Mouse (Mus musculus): ENCODE data around the gene Cdiptos. TPM values are rescaled to one million over a fixed set of nuclear protein-coding genes. Genes with fewer than 3 reads are reported as not detected.

The Cdiptos gene
- polyA plus RNA-seq, 1 experiment = 1.0 TPM

DNA sequence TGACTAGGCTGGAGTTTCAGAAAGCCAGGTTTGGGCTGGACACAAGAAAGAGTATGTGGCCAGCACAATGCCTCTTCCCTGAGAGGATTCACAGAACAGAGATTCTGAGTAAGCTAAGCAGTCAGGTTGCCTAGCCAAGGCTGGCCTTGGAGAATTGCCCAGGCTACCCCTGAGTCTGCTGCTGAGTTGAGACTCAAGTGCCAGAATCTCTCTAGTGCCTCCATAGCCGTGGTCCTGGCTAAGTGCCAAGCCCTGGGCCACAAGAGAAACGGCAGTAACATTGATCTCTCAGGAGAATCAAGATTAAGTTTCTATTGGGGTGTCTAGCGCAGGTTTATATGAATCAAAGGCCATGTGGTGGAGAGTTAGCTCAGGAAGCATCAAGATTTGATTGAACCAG is 10.3 kb downstream of the Cdiptos start:
- no peak overlapping the region for H3K27ac ChIP-seq (ENCODE audit: control insufficient read depth, insufficient read depth, low read length)
- no peaks in the 10 kb centered on the region for H3K27me3 ChIP-seq (ENCODE audit: control insufficient read depth, insufficient read depth, low read length)
- H3K36me3 ChIP-seq (ENCODE audit: control insufficient read depth, insufficient read depth, low read length) = no peaks in the 10 kb centered on the region
- DNase-seq = no peak
- no peak overlapping the region for H3K4me3 ChIP-seq (ENCODE audit: control insufficient read depth, insufficient read depth, low read length)
- H3K4me1 ChIP-seq (replicated peaks; ENCODE audit: control insufficient read depth, insufficient read depth, low read length) = no peaks in the 10 kb centered on the region
- no peak for TF ChIP-seq CTCF (IDR thresholded peaks at IDR 0.05; ENCODE audit: borderline replicate concordance, control insufficient read depth, extremely low read depth, insufficient read depth, low read length, poor library complexity)
- no peak for TF ChIP-seq POLR2A (IDR thresholded peaks at IDR 0.05; ENCODE audit: control insufficient read depth, extremely low read depth, insufficient read depth, low read length, poor library complexity)
- 31% methylated on average over 3 of the region's 3 CpGs for WGBS

DNA sequence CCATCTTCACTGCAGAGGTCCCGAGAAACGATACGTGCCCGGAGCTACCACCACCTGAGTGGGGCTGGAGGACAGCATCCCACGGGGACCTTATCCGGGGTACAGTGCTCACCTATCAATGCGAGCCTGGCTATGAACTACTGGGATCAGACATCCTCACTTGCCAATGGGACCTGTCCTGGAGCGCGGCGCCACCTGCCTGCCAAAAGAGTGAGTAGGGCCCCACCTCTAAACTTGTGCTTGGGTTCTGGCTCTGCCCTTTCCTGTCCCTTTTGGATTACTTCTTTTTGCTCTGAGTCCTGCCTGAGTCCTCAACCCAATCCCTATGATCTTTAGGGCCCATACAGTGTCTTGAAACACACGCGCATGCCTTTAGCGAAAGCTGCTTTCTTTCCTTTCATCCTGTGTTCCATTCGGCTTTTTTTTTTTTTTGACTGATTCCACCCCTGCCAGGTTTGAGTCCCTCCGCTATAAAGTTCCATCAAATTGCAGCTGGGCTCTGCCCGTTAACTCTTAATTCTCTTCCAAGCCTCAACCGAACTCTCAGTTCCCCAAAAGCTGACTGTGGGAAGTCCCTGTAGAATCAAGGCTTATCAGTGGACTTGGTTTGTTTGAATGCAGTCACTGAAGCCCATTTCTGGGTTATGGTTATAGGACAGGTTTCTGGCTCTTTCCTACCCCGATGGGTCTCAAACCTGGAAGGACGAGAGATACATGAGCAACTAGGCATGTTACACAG is 12.2 kb downstream of the Cdiptos start:
- Histone ChIP-seq H3K4me1 (replicated peaks; ENCODE audit: control insufficient read depth, insufficient read depth, low read length) (no peaks in the 10 kb centered on the region), H3K4me3 (ENCODE audit: control insufficient read depth, insufficient read depth, low read length) (no peak overlapping the region), H3K27me3 (ENCODE audit: control insufficient read depth, insufficient read depth, low read length) (no peaks in the 10 kb centered on the region), H3K36me3 (ENCODE audit: control insufficient read depth, insufficient read depth, low read length) (no peaks in the 10 kb centered on the region), H3K27ac (ENCODE audit: control insufficient read depth, insufficient read depth, low read length) (no peak overlapping the region)
- WGBS = 42% methylated on average over 19 of the region's 19 CpGs
- DNase-seq = peak; percentile 59
- no peak for TF ChIP-seq POLR2A (IDR thresholded peaks at IDR 0.05; ENCODE audit: control insufficient read depth, extremely low read depth, insufficient read depth, low read length, poor library complexity)
- TF ChIP-seq CTCF (IDR thresholded peaks at IDR 0.05; ENCODE audit: borderline replicate concordance, control insufficient read depth, extremely low read depth, insufficient read depth, low read length, poor library complexity) = peak; percentile 37; the same call in 1 of the 2 replicates

DNA sequence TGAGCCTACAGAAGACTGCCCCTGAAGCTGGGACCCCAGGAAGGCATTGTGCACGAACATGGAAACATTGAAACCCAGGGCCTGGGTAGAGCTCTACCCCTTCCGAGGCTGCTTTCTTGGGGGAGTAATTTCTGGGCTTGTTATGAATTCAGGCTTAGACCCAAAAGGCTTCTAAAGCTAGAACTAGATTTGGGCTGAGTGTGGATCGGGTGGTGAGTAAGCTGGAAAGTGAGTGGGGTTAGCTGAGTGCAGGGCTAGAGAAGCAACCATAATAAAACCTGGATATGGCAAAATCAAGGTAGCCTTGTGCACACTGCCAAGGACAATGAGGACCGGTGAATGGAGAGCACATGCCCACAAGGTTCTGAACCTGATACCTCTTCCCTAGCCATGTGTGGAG is 13.9 kb downstream of the Cdiptos start:
- TF ChIP-seq CTCF (IDR thresholded peaks at IDR 0.05; ENCODE audit: borderline replicate concordance, control insufficient read depth, extremely low read depth, insufficient read depth, low read length, poor library complexity) = no peak
- TF ChIP-seq POLR2A (IDR thresholded peaks at IDR 0.05; ENCODE audit: control insufficient read depth, extremely low read depth, insufficient read depth, low read length, poor library complexity) = no peak
- no peaks in the 10 kb centered on the region for H3K36me3 ChIP-seq (ENCODE audit: control insufficient read depth, insufficient read depth, low read length)
- DNase-seq = no peak
- H3K27ac ChIP-seq (ENCODE audit: control insufficient read depth, insufficient read depth, low read length) = no peak overlapping the region
- WGBS = 95% methylated on average over 4 of the region's 4 CpGs
- no peaks in the 10 kb centered on the region for H3K27me3 ChIP-seq (ENCODE audit: control insufficient read depth, insufficient read depth, low read length)
- H3K4me1 ChIP-seq (replicated peaks; ENCODE audit: control insufficient read depth, insufficient read depth, low read length) = no peaks in the 10 kb centered on the region
- H3K4me3 ChIP-seq (ENCODE audit: control insufficient read depth, insufficient read depth, low read length) = no peak overlapping the region

DNA sequence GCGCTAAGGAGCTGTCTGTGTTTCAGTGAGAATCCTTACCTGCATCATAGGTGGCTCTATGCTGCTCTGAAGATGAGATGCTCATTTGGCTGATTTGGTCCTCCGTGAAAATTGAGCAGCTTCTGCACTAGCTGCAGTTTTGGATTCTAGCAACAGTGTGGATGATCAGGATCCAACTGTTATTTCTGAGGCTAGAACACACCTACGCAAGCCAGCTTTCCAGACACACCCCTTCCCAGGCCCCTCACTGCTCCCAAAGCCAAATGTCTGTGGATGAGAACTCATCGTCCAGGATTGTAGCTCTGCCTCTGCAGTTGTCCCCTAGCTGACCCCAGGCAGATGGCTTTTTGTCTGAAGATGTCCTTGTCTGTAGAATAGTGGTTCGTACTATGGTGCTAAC is 14.8 kb downstream of the Cdiptos start:
- WGBS = 100% methylated on average over 5 of the region's 5 CpGs
- H3K27me3 ChIP-seq (ENCODE audit: control insufficient read depth, insufficient read depth, low read length) = no peaks in the 10 kb centered on the region
- no peak for TF ChIP-seq POLR2A (IDR thresholded peaks at IDR 0.05; ENCODE audit: control insufficient read depth, extremely low read depth, insufficient read depth, low read length, poor library complexity)
- TF ChIP-seq CTCF (IDR thresholded peaks at IDR 0.05; ENCODE audit: borderline replicate concordance, control insufficient read depth, extremely low read depth, insufficient read depth, low read length, poor library complexity) = no peak
- H3K27ac ChIP-seq (ENCODE audit: control insufficient read depth, insufficient read depth, low read length) = no peak overlapping the region
- H3K4me1 ChIP-seq (replicated peaks; ENCODE audit: control insufficient read depth, insufficient read depth, low read length) = no peaks in the 10 kb centered on the region
- H3K4me3 ChIP-seq (ENCODE audit: control insufficient read depth, insufficient read depth, low read length) = no peak overlapping the region
- DNase-seq = no peak
- no peaks in the 10 kb centered on the region for H3K36me3 ChIP-seq (ENCODE audit: control insufficient read depth, insufficient read depth, low read length)

DNA sequence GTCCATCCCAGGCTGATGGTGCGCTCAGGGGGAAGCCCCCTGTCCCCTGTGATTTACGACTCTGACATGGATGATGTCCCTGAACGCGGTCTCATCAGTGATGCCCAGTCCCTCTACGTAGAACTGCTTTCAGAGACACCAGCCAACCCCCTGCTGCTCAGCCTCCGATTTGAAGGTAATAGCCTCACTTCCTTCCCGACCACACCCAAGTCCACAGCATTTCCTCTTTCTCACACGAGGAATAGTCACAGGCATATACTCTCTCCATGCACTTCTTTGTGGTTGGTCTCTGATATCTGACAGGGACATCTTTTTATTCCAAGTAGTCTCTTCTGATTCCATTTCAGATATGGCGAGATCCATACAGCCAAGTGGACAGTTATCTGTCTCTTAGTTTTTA is 16.1 kb downstream of the Cdiptos start:
- Histone ChIP-seq H3K27me3 (ENCODE audit: control insufficient read depth, insufficient read depth, low read length) (no peaks in the 10 kb centered on the region), H3K4me3 (ENCODE audit: control insufficient read depth, insufficient read depth, low read length) (no peak overlapping the region), H3K36me3 (ENCODE audit: control insufficient read depth, insufficient read depth, low read length) (no peaks in the 10 kb centered on the region), H3K4me1 (replicated peaks; ENCODE audit: control insufficient read depth, insufficient read depth, low read length) (no peaks in the 10 kb centered on the region), H3K27ac (ENCODE audit: control insufficient read depth, insufficient read depth, low read length) (no peak overlapping the region)
- no peak for DNase-seq
- 57% methylated on average over 9 of the region's 9 CpGs for WGBS
- no peak for TF ChIP-seq POLR2A (IDR thresholded peaks at IDR 0.05; ENCODE audit: control insufficient read depth, extremely low read depth, insufficient read depth, low read length, poor library complexity)

DNA sequence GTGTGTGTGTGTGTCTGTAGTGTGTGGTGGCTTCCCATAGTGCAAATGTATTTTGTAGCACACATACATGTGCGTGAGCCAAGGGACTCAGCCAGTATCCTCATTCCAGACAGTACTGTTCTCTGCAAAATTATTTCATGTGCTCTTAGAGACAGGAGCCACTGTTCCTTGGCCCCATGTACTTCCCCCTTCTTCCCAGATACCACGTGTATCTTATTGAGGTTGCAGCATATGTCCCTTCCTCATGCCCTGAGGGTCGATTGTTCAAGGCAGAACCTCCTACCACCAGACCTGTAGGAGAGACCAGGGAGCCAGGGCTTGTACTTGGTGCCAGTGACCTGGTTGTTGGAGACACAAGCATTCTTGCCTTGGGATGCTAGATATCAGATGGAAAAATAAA is 20.8 kb downstream of the Cdiptos start:
- Histone ChIP-seq H3K4me3 (ENCODE audit: control insufficient read depth, insufficient read depth, low read length) (no peak overlapping the region), H3K4me1 (replicated peaks; ENCODE audit: control insufficient read depth, insufficient read depth, low read length) (0 out of 2 replicates have a peak, but pooled peaks cover 5% of the 10 kb centered on the region), H3K36me3 (ENCODE audit: control insufficient read depth, insufficient read depth, low read length) (no peaks in the 10 kb centered on the region), H3K27me3 (ENCODE audit: control insufficient read depth, insufficient read depth, low read length) (peaks cover 2% of the 10 kb centered on the region; the same call in 1 of the 2 replicates), H3K27ac (ENCODE audit: control insufficient read depth, insufficient read depth, low read length) (no peak overlapping the region)
- DNase-seq = no peak
- WGBS = 35% methylated on average over 3 of the region's 3 CpGs
- TF ChIP-seq CTCF (IDR thresholded peaks at IDR 0.05; ENCODE audit: borderline replicate concordance, control insufficient read depth, extremely low read depth, insufficient read depth, low read length, poor library complexity) (no peak), POLR2A (IDR thresholded peaks at IDR 0.05; ENCODE audit: control insufficient read depth, extremely low read depth, insufficient read depth, low read length, poor library complexity) (no peak)

DNA sequence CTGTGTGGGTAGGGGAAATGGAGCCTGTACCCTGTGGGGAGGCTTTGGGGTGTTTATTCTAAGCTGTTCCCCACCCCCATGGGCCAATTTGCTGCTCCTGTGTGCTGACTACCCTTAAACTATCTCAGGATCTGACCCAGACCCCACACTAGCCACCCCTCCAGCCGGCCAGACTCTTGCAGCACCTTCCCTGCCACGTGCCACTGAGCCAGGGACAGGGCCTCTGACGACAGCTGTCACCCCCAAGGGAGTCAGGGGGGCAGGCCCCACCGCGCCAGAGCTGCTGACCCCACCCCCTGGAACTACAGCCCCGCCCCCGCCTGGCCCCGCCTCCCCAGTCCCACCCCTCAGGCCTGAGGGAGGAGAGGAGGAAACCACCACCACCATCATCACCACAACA is 23.3 kb downstream of the Cdiptos start:
- H3K27me3 ChIP-seq (ENCODE audit: control insufficient read depth, insufficient read depth, low read length) = peaks cover 2% of the 10 kb centered on the region; the same call in 1 of the 2 replicates
- peaks cover 11% of the 10 kb centered on the region for H3K4me1 ChIP-seq (replicated peaks; ENCODE audit: control insufficient read depth, insufficient read depth, low read length)
- no peaks in the 10 kb centered on the region for H3K36me3 ChIP-seq (ENCODE audit: control insufficient read depth, insufficient read depth, low read length)
- no peak overlapping the region for H3K27ac ChIP-seq (ENCODE audit: control insufficient read depth, insufficient read depth, low read length)
- no peak overlapping the region for H3K4me3 ChIP-seq (ENCODE audit: control insufficient read depth, insufficient read depth, low read length)
- 4% methylated on average over 8 of the region's 8 CpGs for WGBS
- no peak for DNase-seq
- TF ChIP-seq CTCF (IDR thresholded peaks at IDR 0.05; ENCODE audit: borderline replicate concordance, control insufficient read depth, extremely low read depth, insufficient read depth, low read length, poor library complexity) = no peak
- no peak for TF ChIP-seq POLR2A (IDR thresholded peaks at IDR 0.05; ENCODE audit: control insufficient read depth, extremely low read depth, insufficient read depth, low read length, poor library complexity)

Data from thymus, adult 2 months (tissue).